ENCODE assay signal across 17 mouse cellular contexts in the genomic region with DNA sequence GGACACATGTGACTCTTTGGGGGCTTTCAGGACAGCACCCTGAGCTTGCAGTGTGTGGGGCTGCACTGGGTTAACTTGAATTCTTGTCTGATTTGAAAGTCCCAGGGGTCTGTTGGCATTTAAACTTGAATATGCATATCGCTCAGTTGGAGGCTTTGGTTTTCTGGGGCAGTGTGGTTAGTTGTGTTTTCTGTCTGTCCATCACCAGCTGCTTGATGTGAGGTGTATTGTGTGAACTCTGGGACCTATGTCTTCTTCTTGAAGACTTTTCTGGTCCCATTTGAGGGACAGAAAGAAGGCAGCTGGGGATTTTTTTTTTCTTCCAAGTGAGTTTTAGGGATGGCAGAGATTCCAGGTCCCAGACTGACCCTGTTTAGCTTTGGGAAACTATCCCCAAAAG.
"Had no signal": no experiment of that assay in that cellular context is flagged by ENCODE, and none has a peak within 500 bp of the region (broad histone marks: within the 10 kb centered on the region; RNA-seq: fewer than 3 reads in every experiment).

No protein-coding gene starts in this region.

- H3K36me3 ChIP-seq: limb, embryonic 12.5 days; limb, embryonic 15.5 days; stomach, embryonic 15.5 days had no signal

- H3K4me3 ChIP-seq: layer of hippocampus, adult 2 months; limb, embryonic 12.5 days; limb, embryonic 15.5 days; stomach, embryonic 15.5 days had no signal

- H3K9ac ChIP-seq: limb, embryonic 12.5 days; limb, embryonic 15.5 days; liver, embryonic 14.5 days; liver, postnatal 0 days; lung, embryonic 14.5 days; stomach, embryonic 15.5 days had no signal

- ATAC-seq: intestine, postnatal 0 days; liver, postnatal 0 days; lung, postnatal 0 days had no signal

- DNase-seq: kidney, adult 2 months; kidney, postnatal 25 days; layer of hippocampus, adult 9-11 months; liver, postnatal 0 days; lung, embryonic 14.5 days; right cerebral cortex, postnatal 4 days; thymus, postnatal 25 days had no signal

- H3K9me3 ChIP-seq: limb, embryonic 12.5 days; limb, embryonic 15.5 days; stomach, embryonic 15.5 days had no signal

- H3K4me2 ChIP-seq: limb, embryonic 12.5 days; limb, embryonic 15.5 days; liver, embryonic 11.5 days; lung, embryonic 14.5 days; stomach, embryonic 15.5 days had no signal

- H3K27me3 ChIP-seq: stomach, embryonic 15.5 days had no signal

- H3K27ac ChIP-seq: kidney, postnatal 0 days; layer of hippocampus, adult 2 months; limb, embryonic 12.5 days; limb, embryonic 15.5 days; liver, embryonic 14.5 days; macrophage; stomach, embryonic 15.5 days had no signal
